Mouse (Mus musculus): ENCODE data around the gene Osgepl1. TPM values are rescaled to one million over a fixed set of nuclear protein-coding genes. Genes with fewer than 3 reads are reported as not detected.
"Not testable (repeated sequence)": the region's sequence is repeated elsewhere in the genome, so short reads cannot be mapped to it uniquely, and the experiment has no call there.

The Osgepl1 gene
- polyA plus RNA-seq, 1 experiment from 2014 or later, result 27.9 TPM

GRCm38 (mm10) chr1:53333527-53333926 lies 20.1 kb downstream of the Osgepl1 start:
- H3K27me3 ChIP-seq (ENCODE audit: insufficient read depth, poor library complexity, severe bottlenecking); H3K4me1 ChIP-seq; H3K9me3 ChIP-seq; H3K27ac ChIP-seq; DNase-seq (ENCODE audit: low spot score); H3K36me3 ChIP-seq; H3K4me3 ChIP-seq: not testable (repeated sequence)
- WGBS, result 48% methylated on average over 5 of the region's 5 CpGs

- H3K27me3 ChIP-seq (ENCODE audit: insufficient read depth, poor library complexity, severe bottlenecking), result no peaks in the 10 kb centered on the region
- peaks cover 4% of the 10 kb centered on the region for H3K36me3 ChIP-seq
- no peaks in the 10 kb centered on the region for H3K4me1 ChIP-seq
- no peak overlapping the region for H3K27ac ChIP-seq
- DNase-seq (ENCODE audit: low spot score), result no peak
- H3K4me3 ChIP-seq, result no peak overlapping the region
- H3K9me3 ChIP-seq, result 0 out of 2 replicates have a peak, but pooled peaks cover 4% of the 10 kb centered on the region
Observed at GRCm38 (mm10) chr1:53335465-53335864, 22.0 kb downstream of the Osgepl1 start.

- WGBS, result 56% methylated on average over 2 of the region's 2 CpGs
- not testable (repeated sequence) for H3K4me3 ChIP-seq
Observed at GRCm38 (mm10) chr1:53337403-53337802, 24.0 kb downstream of the Osgepl1 start.

GRCm38 (mm10) chr1:53341071-53341470 lies 27.6 kb downstream of the Osgepl1 start:
- H3K36me3 ChIP-seq, result peaks cover 56% of the 10 kb centered on the region

More at GRCm38 (mm10) chr1:53337403-53337802, 24.0 kb downstream of the Osgepl1 start:
- H3K27me3 ChIP-seq (ENCODE audit: insufficient read depth, poor library complexity, severe bottlenecking); H3K9me3 ChIP-seq; DNase-seq (ENCODE audit: low spot score); H3K4me1 ChIP-seq; H3K27ac ChIP-seq: not testable (repeated sequence)
- H3K36me3 ChIP-seq, result peaks cover 22% of the 10 kb centered on the region

GRCm38 (mm10) chr1:53352327-53353261 lies 39.2 kb downstream of the Osgepl1 start, which contains the start of the genes Asdurf, Gm28551 and Asnsd1:
Asdurf (minus strand) TSS chr1:53352619.
Gm28551 (minus strand) TSS chr1:53352667.
Asnsd1 (minus strand) TSS chr1:53352752.
- WGBS, result under 1% methylated on average over 44 of the region's 44 CpGs
- H3K36me3 ChIP-seq, result peaks cover 24% of the 10 kb centered on the region
- peak; percentile 98 for DNase-seq (ENCODE audit: low spot score)
- H3K27me3 ChIP-seq (ENCODE audit: insufficient read depth, poor library complexity, severe bottlenecking), result no peaks in the 10 kb centered on the region
- H3K27ac ChIP-seq, result peak within 1 kb of the TSS; percentile 96
- peak within 1 kb of the TSS; percentile 96 for H3K4me3 ChIP-seq
- H3K4me1 ChIP-seq, result peaks cover 5% of the 10 kb centered on the region
- no peaks in the 10 kb centered on the region for H3K9me3 ChIP-seq

More at GRCm38 (mm10) chr1:53341071-53341470, 27.6 kb downstream of the Osgepl1 start:
- DNase-seq (ENCODE audit: low spot score), result no peak
- Histone ChIP-seq H3K27me3 (ENCODE audit: insufficient read depth, poor library complexity, severe bottlenecking) (no peaks in the 10 kb centered on the region), H3K4me3 (no peak overlapping the region), H3K9me3 (0 out of 2 replicates have a peak, but pooled peaks cover 6% of the 10 kb centered on the region), H3K4me1 (no peaks in the 10 kb centered on the region), H3K27ac (no peak overlapping the region)
- 93% methylated on average over 2 of the region's 2 CpGs for WGBS

- no peaks in the 10 kb centered on the region for H3K4me1 ChIP-seq
- no peaks in the 10 kb centered on the region for H3K9me3 ChIP-seq
- H3K27me3 ChIP-seq (ENCODE audit: insufficient read depth, poor library complexity, severe bottlenecking), result no peaks in the 10 kb centered on the region
- H3K36me3 ChIP-seq, result no peaks in the 10 kb centered on the region
- no peak overlapping the region for H3K4me3 ChIP-seq
- DNase-seq (ENCODE audit: low spot score), result no peak
- H3K27ac ChIP-seq, result no peak overlapping the region
Observed at GRCm38 (mm10) chr1:53358988-53359387, 45.6 kb downstream of the Osgepl1 start.

Other genes with a start within 250 kb of the Osgepl1 start
- gene 1700019A02Rik, start 126.0 kb upstream of the Osgepl1 start, polyA plus RNA-seq (2016; fragmentation: Nextera tagmentation; extraction: Ambion mirVana), result not detected in 2 replicates
- gene Pms1, start 16.6 kb upstream of the Osgepl1 start, polyA plus RNA-seq (2016; fragmentation: Nextera tagmentation; extraction: Ambion mirVana), result 17.6 and 18.2 TPM in 2 replicates
- 57.6 and 58.4 TPM in 2 replicates for gene Ormdl1, start 16.5 kb upstream of the Osgepl1 start, polyA plus RNA-seq (2016; fragmentation: Nextera tagmentation; extraction: Ambion mirVana)
- not detected in 2 replicates for gene Gm28778, start 16.5 kb upstream of the Osgepl1 start, polyA plus RNA-seq (2016; fragmentation: Nextera tagmentation; extraction: Ambion mirVana)
- not detected in 2 replicates for gene Asdurf, start 39.0 kb downstream of the Osgepl1 start, polyA plus RNA-seq (2016; fragmentation: Nextera tagmentation; extraction: Ambion mirVana)
- 0.33 and 1.2 TPM in 2 replicates for gene Gm28551, start 39.0 kb downstream of the Osgepl1 start, polyA plus RNA-seq (2016; fragmentation: Nextera tagmentation; extraction: Ambion mirVana)
- 81.8 and 82.8 TPM in 2 replicates for gene Asnsd1, start 39.1 kb downstream of the Osgepl1 start, polyA plus RNA-seq (2016; fragmentation: Nextera tagmentation; extraction: Ambion mirVana)